Mouse (Mus musculus) brain, embryonic 14.5 days (tissue): ENCODE data around the gene Stard13.

Experiments used
- CTCF ChIP-seq: fragments of 200-500 bp; IDR thresholded peaks from 2 replicates; pipeline ENCODE4 v1.5.1; 2012; ENCODE audit warnings: inconsistent platforms, mild to moderate bottlenecking, moderate library complexity, borderline replicate concordance; ENCODE audit not compliant: insufficient read depth, insufficient read length; ENCODE audit errors: extremely low read depth
- POLR2A ChIP-seq: fragments of 200-500 bp; IDR thresholded peaks from 2 replicates; pipeline ENCODE4 v1.6.1; 2012; ENCODE audit warnings: mild to moderate bottlenecking, inconsistent platforms, borderline replicate concordance; ENCODE audit not compliant: poor library complexity, insufficient read depth, insufficient read length, severe bottlenecking; ENCODE audit errors: extremely low read depth

DNA sequence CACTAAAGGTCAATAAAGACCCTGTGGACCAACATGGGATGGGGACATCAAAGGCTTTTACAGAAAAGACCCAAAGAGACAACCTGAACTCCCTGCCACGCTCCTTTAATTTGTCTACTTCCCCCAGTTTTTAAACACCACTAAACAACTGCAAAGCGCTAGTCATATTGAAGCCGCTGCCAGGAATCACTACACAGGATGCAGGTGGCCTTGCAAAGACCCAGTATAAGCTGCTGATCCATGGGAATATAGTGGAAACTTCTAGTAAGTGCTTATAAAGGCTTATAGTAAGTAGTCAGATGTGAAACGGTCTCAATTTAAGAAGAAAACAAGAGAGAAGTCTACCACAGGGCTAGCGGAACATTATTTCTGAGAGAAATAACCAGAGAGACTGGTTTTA lies 42.9 kb downstream of the Stard13 start:
- no peak for TF ChIP-seq CTCF
- TF ChIP-seq POLR2A: no peak
